16 mouse cellular contexts compared by ENCODE assay signal in the genomic region with DNA sequence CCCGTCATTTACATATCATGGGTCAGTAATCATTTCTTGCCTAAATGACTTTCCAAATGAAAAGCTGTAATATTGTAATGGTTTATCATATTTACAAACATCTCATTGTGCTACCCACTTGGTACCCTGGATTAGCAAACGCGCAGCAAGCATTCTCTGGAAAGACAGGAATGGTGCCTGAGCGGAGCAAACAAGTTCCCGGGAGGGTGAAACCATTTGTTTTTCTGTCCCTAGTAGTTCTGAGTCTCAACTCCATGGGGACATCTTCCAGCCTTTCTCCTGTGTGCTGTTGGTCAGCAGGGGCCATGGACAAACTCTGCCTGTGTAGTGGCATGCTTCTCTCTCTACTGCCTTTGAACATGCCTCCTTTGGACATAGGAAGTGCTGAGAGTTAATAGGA.
"Had no signal": no experiment of that assay in that cellular context is flagged by ENCODE, and none has a peak within 500 bp of the region (broad histone marks: within the 10 kb centered on the region; RNA-seq: fewer than 3 reads in every experiment).

No protein-coding gene starts in this region.

- H3K4me2 ChIP-seq: neural tube, embryonic 13.5 days; neural tube, embryonic 15.5 days; stomach, embryonic 15.5 days had no signal

- H3K27me3 ChIP-seq: neural tube, embryonic 13.5 days; neural tube, embryonic 15.5 days; stomach, embryonic 15.5 days had no signal

- DNase-seq: retina, postnatal 1 day; right cerebral cortex, adult 18-20 months; right cerebral cortex, postnatal 14 days; right cerebral cortex, postnatal 25 days; right cerebral cortex, postnatal 4 days; spleen, adult 18-20 months; thymus, adult 18-20 months; thymus, adult 2 months; thymus, postnatal 14 days; thymus, postnatal 25 days; thymus, postnatal 36 days; thymus, postnatal 4 days had no signal

- H3K36me3 ChIP-seq: neural tube, embryonic 13.5 days; neural tube, embryonic 15.5 days; stomach, embryonic 15.5 days had no signal

- H3K27ac ChIP-seq: neural tube, embryonic 13.5 days; neural tube, embryonic 15.5 days; stomach, embryonic 15.5 days; stomach, postnatal 0 days had no signal

- H3K9ac ChIP-seq: neural tube, embryonic 13.5 days; neural tube, embryonic 15.5 days; stomach, embryonic 15.5 days had no signal

- H3K9me3 ChIP-seq: neural tube, embryonic 13.5 days; neural tube, embryonic 15.5 days; stomach, embryonic 15.5 days had no signal

- H3K4me1 ChIP-seq: stomach, embryonic 15.5 days had no signal

- H3K4me3 ChIP-seq: neural tube, embryonic 13.5 days; neural tube, embryonic 15.5 days; stomach, embryonic 15.5 days had no signal
